Mouse (Mus musculus) forebrain, embryonic 12.5 days (tissue): ENCODE measurements around the gene Nrbf2. TPM values are rescaled to one million over a fixed set of nuclear protein-coding genes. Genes with fewer than 3 reads are reported as not detected.

Source experiments
- ATAC-seq: fragments of 200-750 bp; cut with Nextera tagmentation; 2 replicates; pipeline ENCODE4 v1.8.0; 2017; ENCODE audit warnings: moderate TSS enrichment; ENCODE audit not compliant: low FRiP score
- H3K27ac ChIP-seq: fragments of 300-500 bp; sonication (generic); 2 replicates; pipeline ENCODE4 v1.5.1; 2016; ENCODE audit warnings: mild to moderate bottlenecking
- H3K27me3 ChIP-seq: fragments of 300-500 bp; sonication (generic); 2 replicates; pipeline ENCODE4 v1.6.1; 2016; ENCODE audit warnings: mild to moderate bottlenecking
- H3K36me3 ChIP-seq: fragments of 300-500 bp; sonication (generic); replicated peaks from 2 replicates; pipeline ENCODE4 v1.6.1; 2016; ENCODE audit warnings: mild to moderate bottlenecking
- H3K4me1 ChIP-seq: fragments of 300-500 bp; sonication (generic); 2 replicates; pipeline ENCODE4 v1.6.1; 2016
- H3K4me2 ChIP-seq: fragments of 300-500 bp; sonication (generic); 2 replicates; pipeline ENCODE4 v1.6.1; 2016; ENCODE audit warnings: mild to moderate bottlenecking, moderate library complexity
- H3K4me3 ChIP-seq: fragments of 300-500 bp; sonication (generic); replicated peaks from 2 replicates; pipeline ENCODE4 v1.5.1; 2016; ENCODE audit warnings: mild to moderate bottlenecking
- H3K9ac ChIP-seq: fragments of 300-500 bp; sonication (generic); 2 replicates; pipeline ENCODE4 v1.6.1; 2016; ENCODE audit warnings: mild to moderate bottlenecking
- H3K9me3 ChIP-seq: fragments of 300-500 bp; sonication (generic); 2 replicates; pipeline ENCODE4 v1.6.1; 2016
- WGBS: fragments of 180-500 bp; shearing (Covaris S2); methylation state at CpG from one replicate; pipeline ENCODE4 v1.1.7; 2016; 5-methylcytosine and 5-hydroxymethylcytosine counted together
- polyA plus RNA-seq: library from polyadenylated mRNA; unstranded; fragments of >200 nt; fragmentation: Nextera tagmentation; extraction: Ambion mirVana; gene quantifications from 2 replicates; pipeline ENCODE4 v1.2.1, GENCODE M21; 2016

The Nrbf2 gene
- polyA plus RNA-seq, 1 experiment from 2014 or later, result 41.3 TPM

- Histone ChIP-seq H3K4me2 (no peak overlapping the region), H3K4me3 (no peak overlapping the region), H3K27me3 (no peaks in the 10 kb centered on the region), H3K9ac (no peak overlapping the region), H3K27ac (no peak overlapping the region), H3K4me1 (no peaks in the 10 kb centered on the region), H3K9me3 (no peaks in the 10 kb centered on the region), H3K36me3 (peaks cover 65% of the 10 kb centered on the region)
- 92% methylated on average over 6 of the region's 6 CpGs for WGBS
- no peak for ATAC-seq
Measured at GRCm38 (mm10) chr10:67230439-67230838, 54.7 kb downstream of the Nrbf2 start.

GRCm38 (mm10) chr10:67226543-67226942, 58.6 kb downstream of the Nrbf2 start:
- Histone ChIP-seq H3K27ac (no peak overlapping the region), H3K36me3 (peaks cover 47% of the 10 kb centered on the region), H3K4me1 (peaks cover under 1% of the 10 kb centered on the region; the same call in 1 of the 2 replicates), H3K27me3 (no peaks in the 10 kb centered on the region), H3K4me3 (no peak overlapping the region), H3K9ac (no peak overlapping the region), H3K9me3 (no peaks in the 10 kb centered on the region), H3K4me2 (no peak overlapping the region)
- ATAC-seq, result no peak
- WGBS, result 92% methylated on average over 14 of the region's 14 CpGs

- peaks cover 4% of the 10 kb centered on the region; the same call in 1 of the 2 replicates for H3K4me1 ChIP-seq
- H3K9me3 ChIP-seq, result no peaks in the 10 kb centered on the region
- peaks cover 44% of the 10 kb centered on the region for H3K36me3 ChIP-seq
- H3K4me2 ChIP-seq, result no peak overlapping the region
- no peak overlapping the region for H3K9ac ChIP-seq
- no peak overlapping the region for H3K27ac ChIP-seq
- no peaks in the 10 kb centered on the region for H3K27me3 ChIP-seq
- H3K4me3 ChIP-seq, result no peak overlapping the region
- 90% methylated on average over 7 of the region's 7 CpGs for WGBS
- no peak for ATAC-seq
Measured at GRCm38 (mm10) chr10:67226109-67226508, 59.0 kb downstream of the Nrbf2 start.

- Histone ChIP-seq H3K4me3 (no peak overlapping the region), H3K4me2 (no peak overlapping the region), H3K27ac (no peak overlapping the region), H3K36me3 (peaks cover 39% of the 10 kb centered on the region), H3K4me1 (peaks cover 4% of the 10 kb centered on the region; the same call in 1 of the 2 replicates), H3K9me3 (no peaks in the 10 kb centered on the region), H3K9ac (no peak overlapping the region), H3K27me3 (no peaks in the 10 kb centered on the region)
- 89% methylated on average over 6 of the region's 6 CpGs for WGBS
- no peak for ATAC-seq
Measured at GRCm38 (mm10) chr10:67225528-67225927, 59.6 kb downstream of the Nrbf2 start.

GRCm38 (mm10) chr10:67223942-67224341, 61.2 kb downstream of the Nrbf2 start:
- Histone ChIP-seq H3K36me3 (peaks cover 45% of the 10 kb centered on the region), H3K4me3 (no peak overlapping the region), H3K27ac (no peak overlapping the region), H3K9me3 (no peaks in the 10 kb centered on the region), H3K9ac (no peak overlapping the region), H3K4me1 (peaks cover 7% of the 10 kb centered on the region; the same call in 1 of the 2 replicates), H3K4me2 (no peak overlapping the region), H3K27me3 (no peaks in the 10 kb centered on the region)
- WGBS, result 82% methylated on average over 3 of the region's 4 CpGs
- ATAC-seq, result no peak

GRCm38 (mm10) chr10:67221284-67221683, 63.8 kb downstream of the Nrbf2 start:
- Histone ChIP-seq H3K4me2 (no peak overlapping the region), H3K36me3 (peaks cover 41% of the 10 kb centered on the region), H3K4me3 (no peak overlapping the region), H3K9ac (no peak overlapping the region), H3K27me3 (no peaks in the 10 kb centered on the region), H3K27ac (no peak overlapping the region), H3K4me1 (peaks cover 7% of the 10 kb centered on the region; the same call in 1 of the 2 replicates), H3K9me3 (no peaks in the 10 kb centered on the region)
- ATAC-seq, result no peak
- 61% methylated on average over 5 of the region's 5 CpGs for WGBS

GRCm38 (mm10) chr10:67220251-67220650, 64.9 kb downstream of the Nrbf2 start:
- H3K4me1 ChIP-seq, result peaks cover 7% of the 10 kb centered on the region; the same call in 1 of the 2 replicates
- H3K27ac ChIP-seq, result no peak overlapping the region
- ATAC-seq, result no peak
- H3K36me3 ChIP-seq, result peaks cover 31% of the 10 kb centered on the region
- 92% methylated on average over 4 of the region's 4 CpGs for WGBS
- H3K9ac ChIP-seq, result no peak overlapping the region
- no peak overlapping the region for H3K4me2 ChIP-seq
- no peaks in the 10 kb centered on the region for H3K27me3 ChIP-seq
- H3K4me3 ChIP-seq, result no peak overlapping the region
- H3K9me3 ChIP-seq, result no peaks in the 10 kb centered on the region

GRCm38 (mm10) chr10:67218873-67219565, 66.1 kb downstream of the Nrbf2 start:
- H3K9me3 ChIP-seq, result no peaks in the 10 kb centered on the region
- no peak overlapping the region for H3K4me3 ChIP-seq
- H3K4me2 ChIP-seq, result no peak overlapping the region
- H3K4me1 ChIP-seq, result peaks cover 9% of the 10 kb centered on the region; the same call in 1 of the 2 replicates
- H3K27me3 ChIP-seq, result no peaks in the 10 kb centered on the region
- 92% methylated on average over 18 of the region's 18 CpGs for WGBS
- H3K9ac ChIP-seq, result no peak overlapping the region
- peaks cover 21% of the 10 kb centered on the region for H3K36me3 ChIP-seq
- no peak overlapping the region for H3K27ac ChIP-seq
- ATAC-seq, result no peak

GRCm38 (mm10) chr10:67216872-67217271, 68.2 kb downstream of the Nrbf2 start:
- WGBS, result 84% methylated on average over 3 of the region's 3 CpGs
- Histone ChIP-seq H3K27me3 (no peaks in the 10 kb centered on the region), H3K36me3 (peaks cover 21% of the 10 kb centered on the region), H3K4me1 (peaks cover 17% of the 10 kb centered on the region), H3K4me3 (no peak overlapping the region), H3K9me3 (no peaks in the 10 kb centered on the region), H3K9ac (no peak overlapping the region), H3K27ac (no peak overlapping the region), H3K4me2 (no peak overlapping the region)
- no peak for ATAC-seq

Other genes with a start within 250 kb of the Nrbf2 start
- 50.3 and 58.6 TPM in 2 replicates for gene Jmjd1c, start 189.2 kb downstream of the Nrbf2 start, polyA plus RNA-seq
- gene Reep3, start 188.4 kb downstream of the Nrbf2 start, polyA plus RNA-seq, result 43.8 and 46.9 TPM in 2 replicates